Mouse (Mus musculus) 416B (cell line): ENCODE results near the gene Pias4.
A peak's percentile ranks its signal among the peaks of the same experiment; 100 is the strongest.

Experiments used
- DNase-seq: peaks from one replicate; pipeline ENCODE4 v3.0.0; 2011; ENCODE audit warnings: low read depth

Gene Pias4

DNA sequence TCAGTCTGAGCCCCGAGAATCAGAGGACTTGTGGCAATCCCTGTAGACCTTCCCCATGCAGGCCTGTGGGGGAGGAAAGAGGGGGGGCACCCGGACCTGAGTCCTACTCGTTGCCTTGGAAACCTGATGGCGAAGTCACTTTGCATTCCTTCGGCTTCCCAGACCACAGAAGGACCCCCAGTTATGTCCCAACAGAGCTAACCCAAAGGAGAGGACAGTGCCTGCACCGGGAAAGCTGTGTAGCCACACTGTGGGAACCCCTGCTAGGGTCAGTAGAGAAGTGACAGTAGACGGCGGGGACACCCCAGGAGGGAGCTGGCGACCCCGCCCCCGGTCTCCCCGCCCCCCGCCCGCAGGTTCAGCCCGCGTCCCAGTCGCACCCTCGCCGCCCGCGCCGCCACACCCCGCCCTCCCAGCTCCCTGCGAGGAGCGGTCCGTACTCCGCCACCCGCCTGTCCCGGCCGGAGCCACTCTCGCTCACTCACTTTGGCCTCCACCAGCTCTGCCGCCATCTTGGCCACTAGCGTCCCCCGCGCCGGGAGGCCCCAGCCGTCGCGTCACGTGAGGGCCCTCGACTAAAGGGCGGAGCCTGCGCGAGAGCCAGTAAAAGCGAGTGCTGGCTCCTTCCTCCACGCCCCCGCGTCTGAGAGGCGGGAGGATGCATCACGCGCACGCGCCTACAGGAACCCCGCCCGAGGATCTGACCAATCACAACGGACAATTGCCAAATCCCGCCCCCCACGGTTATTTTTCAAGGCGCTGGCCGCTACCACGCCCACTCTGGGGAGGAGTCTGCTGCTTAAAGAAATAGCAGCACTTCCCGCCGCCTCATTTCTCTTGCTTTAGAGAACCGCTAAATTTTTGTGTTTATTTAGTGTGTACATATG, at the start of gene Pias4:
Gene Pias4, minus strand, starts transcription at position 724 of the 887 bp plus-strand sequence.
- peak; percentile 100 for DNase-seq

DNA sequence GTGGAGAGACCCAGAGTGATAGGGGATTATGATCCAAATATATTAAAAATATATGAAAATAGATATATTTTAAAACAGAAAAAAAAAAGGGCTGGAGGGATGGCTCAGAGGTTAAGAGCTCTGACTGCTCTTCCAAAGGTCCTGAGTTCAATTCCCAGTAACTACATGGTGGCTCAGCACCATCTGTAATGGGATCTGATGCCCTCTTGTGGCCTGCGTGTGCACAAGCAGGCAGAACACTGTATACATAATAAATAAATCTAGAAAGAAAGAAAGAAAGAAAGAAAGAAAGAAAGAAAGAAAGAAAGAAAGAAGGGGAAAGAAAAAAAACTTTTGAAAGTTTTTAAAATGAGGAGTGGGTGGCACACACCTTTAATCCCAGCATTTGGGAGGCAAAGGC, 49.5 kb upstream of the Pias4 start:
- DNase-seq: peak; percentile 49

DNA sequence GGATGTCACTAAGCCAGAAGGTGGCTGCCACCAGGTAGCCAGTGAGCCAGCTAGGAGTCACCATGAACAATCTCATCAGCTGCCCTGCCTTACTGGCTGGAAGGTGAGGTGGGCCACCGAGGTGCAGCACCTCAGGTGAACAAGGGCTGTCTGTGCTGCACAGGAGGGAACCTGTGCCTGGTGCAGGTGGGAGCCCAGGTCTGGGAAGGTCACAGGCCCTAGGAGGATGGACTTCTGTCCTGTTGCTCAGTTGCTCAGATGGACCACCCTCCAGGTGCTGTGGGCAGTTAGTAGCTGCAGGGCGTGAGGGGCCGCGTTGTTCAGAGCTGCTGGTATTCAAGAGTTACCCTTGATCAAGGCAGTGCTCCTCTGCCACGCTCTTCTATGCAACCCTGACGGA, 49.1 kb upstream of the Pias4 start:
- DNase-seq: no peak

DNA sequence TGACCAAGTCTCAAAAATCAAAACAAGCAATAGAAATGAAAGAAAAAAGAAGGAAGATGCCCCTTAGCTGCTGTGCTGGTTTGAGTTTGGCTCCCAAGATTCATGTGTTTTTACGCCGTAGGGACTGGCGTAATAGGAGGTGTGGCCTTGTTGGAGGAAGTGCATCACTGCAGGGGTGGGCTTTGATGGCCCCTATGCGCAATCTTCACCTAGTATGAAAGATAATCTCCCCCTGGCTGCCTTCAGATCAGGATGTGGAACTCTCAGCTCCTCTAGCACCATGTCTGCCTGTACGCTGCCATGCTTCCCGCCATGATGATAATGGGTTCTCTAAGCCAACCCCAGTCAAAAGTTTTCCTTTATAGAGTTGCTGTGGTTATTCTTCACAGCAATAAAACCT, 48.5 kb upstream of the Pias4 start:
- peak; percentile 26 for DNase-seq

DNA sequence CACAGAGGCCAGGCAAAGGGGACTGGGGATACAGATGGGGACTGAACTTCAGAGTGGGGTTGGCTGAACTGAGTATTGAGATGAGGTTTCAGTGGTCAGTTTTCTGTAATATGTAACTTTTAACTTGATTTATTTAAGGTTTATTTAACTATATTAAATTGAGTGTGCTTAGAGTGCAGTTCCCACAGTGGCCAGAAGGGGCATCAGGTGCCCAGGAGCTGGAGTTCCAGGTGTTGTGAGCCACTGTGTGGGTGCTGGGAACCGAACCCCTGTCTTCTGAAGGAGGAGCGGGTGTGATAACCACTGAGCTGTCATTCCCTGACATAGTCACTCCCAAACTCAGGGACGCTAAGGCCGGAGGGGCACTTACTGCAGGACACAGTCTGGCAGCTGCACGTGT, 42.4 kb upstream of the Pias4 start:
- no peak for DNase-seq

DNA sequence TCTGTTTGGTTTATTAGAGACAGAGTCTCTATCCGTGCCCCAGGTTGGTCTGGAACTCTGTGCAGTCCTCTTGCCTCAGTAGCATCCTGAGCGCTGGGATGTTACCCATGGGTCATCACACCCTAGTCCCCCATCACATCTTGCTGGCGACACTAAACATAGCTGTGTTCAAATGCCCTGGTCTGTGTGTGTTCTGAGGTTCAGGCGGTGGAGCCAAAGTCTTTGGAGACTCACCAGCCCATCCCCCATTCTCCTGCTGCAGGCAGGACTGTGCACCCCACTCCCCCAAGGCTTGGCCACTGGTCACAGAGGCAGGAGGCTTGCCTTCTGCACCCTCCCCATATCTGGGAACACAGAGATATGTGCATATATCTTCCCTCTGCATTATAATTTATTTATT, 36.4 kb upstream of the Pias4 start:
- DNase-seq: no peak

DNA sequence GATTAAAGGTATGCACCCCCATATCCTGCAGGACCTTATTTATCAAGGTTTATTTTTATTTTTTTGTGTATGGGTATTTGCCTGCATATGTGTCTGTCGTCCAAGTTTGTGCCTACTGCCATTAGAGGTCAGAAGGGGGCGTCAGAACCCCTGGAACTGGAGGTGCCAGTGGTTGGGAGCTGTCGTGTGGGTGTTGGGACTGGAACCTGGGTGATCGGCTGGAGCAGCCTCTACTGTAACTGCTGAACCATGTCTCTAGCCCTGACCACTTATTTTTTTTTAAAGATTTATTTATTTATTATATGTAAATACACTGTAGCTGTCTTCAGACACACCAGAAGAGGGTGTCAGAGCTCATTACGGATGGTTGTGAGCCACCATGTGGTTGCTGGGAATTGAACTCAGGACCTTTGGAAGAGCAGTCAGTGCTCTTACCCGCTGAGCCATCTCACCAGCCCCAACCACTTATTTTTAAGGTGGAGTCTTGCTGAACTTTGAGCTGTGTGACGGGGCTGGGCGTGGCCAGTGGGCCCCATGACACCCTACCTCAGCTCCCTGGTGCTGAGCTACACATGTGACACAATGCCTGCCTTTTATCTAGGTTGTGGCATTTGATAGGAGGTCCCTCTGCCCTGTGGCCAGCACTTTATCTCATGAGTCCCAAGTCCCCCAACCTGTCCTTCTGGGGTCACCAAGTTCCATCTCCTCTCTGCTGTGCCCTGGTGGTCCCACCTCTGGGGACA, 35.4 kb upstream of the Pias4 start:
- no peak for DNase-seq

DNA sequence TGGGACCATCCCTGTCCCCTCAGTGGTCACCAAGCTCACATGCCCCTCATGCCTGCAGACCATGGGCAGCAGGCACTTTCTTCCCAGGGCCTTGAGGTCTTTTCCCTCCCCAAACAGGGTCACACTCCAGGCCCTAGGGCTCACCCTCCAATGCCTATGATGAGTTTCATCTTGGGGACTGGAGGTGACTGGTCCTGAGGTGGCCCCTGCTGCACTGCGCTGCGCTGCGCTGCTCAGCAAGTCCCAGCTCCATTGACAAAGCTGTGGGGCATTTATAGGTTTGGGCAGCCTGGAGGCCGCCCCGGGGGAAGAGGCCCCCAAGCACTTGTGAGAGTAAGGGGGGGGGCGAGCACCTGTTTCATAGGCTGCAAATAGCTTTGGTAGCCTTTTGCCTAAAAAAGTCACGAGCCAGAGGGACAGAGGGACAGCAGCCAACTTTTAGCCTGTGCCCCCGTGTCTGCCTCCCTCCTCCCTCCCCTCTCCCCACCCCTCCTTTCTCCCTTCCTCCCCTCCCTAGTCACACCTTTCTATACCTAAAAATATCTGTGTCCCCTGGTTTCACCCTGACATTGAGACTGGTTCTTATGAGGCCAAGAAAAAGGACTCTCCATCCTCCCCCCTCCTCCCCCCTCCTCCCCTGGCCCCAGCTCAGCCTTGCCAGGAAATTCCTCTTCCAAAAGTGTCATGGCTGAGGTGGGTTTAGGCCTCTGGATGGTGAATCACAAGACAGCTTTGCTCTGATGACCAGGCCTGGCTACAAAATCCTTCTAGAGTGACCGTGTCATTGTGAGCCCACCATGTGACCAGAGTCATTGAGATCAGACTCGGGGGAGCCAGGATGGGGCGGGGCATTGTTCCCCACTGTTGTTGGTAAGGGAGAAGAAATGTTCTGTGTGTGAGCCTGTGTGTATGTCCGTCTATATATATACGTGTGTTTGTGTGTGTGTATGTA, 34.4 kb upstream of the Pias4 start, which contains the start of gene Nmrk2:
Gene Nmrk2, minus strand, starts transcription at position 245 of the 952 bp plus-strand sequence.
- no peak for DNase-seq

DNA sequence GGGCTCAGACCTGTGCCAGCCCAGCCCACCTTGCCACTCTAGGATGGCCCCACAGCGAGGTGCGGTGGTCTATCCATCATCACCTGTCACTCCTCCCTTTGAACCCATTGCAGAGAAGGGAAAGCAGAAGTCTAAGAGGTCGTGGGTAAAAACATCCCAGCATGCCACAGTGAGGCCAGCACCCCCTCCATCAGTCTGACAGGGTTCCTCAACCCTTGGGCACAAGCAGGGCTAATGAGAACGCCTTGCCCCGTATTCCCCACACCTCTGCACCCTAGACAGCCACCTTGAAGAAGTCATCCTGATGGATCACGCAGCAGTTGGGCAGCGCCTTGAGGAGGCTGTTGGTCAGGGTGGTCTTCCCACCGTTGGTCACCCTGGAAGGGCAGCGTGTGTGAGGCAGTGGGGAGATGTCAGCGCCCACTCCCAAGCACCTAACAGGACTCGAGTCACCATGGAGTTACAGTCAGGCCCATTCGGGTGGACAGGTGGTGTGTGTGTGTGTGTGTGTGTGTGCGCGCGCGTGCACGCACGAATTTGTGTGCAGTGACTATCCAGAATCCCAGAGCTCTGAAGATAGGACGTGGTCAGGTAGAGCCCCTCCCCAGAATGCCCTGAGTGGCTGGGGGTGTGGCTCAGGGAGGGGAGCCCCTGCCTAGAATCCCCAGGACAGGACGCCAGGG, 33.0 kb upstream of the Pias4 start:
- no peak for DNase-seq

DNA sequence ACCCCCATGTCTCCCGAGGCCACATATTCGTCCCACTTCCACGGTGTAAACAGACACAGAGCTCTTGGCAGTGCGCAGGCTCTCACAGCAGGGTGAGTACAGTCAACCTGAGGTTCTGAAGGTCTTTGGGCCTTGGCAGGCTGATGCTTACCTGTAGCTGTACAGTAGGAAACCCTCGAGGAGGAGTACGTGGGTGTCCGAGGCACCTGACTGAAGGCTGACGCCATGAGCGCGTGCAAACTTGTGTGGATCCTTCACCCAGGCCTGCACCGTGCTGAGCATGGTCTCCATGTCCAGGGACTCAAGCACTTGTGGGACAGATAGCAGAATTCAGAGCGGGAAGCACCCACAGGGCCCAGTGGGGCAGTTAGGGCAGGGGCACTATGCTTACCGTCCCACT, 32.4 kb upstream of the Pias4 start:
- no peak for DNase-seq

DNA sequence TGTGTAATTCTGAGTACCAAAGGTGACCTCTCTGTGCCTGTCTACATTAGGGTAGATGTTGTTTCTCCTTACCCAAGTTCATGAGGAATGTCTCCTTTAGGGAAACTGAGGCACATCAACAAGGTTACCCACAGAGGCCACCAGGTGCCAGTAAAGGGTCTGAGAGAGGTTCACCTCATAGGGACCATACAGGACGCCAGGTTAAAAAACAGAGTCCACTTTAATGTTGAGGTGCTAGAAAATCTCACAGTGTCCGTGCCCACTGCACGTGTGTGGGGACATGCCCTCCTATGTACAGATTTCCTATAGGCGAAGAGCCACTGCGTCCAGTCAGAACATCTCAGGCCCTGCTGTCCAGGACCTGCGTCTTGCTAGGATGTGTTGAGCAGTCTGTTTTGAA, 31.3 kb upstream of the Pias4 start:
- DNase-seq: no peak

DNA sequence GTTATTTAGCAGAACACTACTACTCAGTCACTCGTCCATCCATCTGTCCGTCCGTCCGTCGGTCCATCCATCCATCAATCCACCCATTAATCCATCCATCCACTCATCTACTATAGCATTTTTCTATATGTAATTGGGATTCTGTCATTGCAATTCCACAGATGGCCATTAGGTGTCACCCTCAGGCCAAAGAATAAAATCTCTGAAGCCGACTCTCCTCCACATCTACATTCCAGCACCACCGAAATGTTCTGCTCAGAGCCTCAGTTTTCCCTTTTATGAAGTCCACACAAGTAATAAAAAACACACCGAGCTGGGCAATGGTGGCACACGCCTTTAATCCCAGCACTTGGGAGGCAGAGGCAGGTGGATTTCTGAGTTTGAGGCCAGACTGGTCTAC, 30.5 kb upstream of the Pias4 start:
- peak; percentile 75 for DNase-seq

DNA sequence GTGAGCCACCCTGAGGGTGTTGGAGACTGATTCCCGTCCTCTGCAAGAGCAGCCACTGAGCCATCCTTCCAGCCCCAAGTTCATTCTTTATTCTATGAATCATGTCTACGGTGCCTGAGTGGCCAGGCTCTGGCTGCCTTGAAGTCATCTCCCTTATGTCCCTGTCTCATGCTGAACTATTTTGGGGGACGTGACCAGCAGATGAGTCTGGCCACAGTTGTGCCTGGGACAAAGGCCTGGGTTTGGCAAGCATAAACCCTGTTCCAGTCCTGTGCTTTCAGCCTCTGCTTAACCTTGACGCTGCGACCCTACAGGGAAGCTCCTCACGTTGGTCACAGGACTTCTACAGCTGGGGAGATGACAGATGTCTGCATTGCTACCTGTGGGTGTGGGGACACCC, 29.6 kb upstream of the Pias4 start:
- DNase-seq: no peak

DNA sequence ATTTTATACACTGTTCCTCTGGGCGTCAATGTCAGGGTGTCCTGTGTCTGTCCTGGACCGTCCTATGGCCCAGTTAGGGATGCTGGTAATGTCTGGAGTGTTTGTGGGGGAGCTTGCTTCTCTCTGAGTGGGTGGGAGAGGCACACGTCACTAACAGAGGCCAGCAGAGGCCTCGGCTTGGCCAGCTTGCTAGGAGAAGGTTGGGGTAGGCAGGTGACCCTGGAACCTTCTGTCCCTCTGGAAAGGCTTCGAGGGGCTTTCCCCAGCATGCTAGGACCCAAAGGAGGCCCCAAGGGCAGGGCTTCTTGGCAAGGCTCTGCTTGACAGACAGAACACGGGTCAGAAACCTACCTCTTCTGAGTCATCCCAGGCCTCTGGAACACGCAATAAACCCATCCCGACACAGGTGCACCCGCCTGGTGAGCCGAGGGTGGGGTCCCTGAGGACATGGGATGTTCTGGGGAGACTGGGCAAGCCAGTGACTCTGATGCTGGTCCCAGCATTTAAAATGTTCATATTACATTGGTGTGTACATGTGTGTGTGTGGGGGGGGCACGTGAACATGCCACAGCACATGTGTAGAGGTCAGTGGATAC, 28.8 kb upstream of the Pias4 start:
- DNase-seq: no peak

DNA sequence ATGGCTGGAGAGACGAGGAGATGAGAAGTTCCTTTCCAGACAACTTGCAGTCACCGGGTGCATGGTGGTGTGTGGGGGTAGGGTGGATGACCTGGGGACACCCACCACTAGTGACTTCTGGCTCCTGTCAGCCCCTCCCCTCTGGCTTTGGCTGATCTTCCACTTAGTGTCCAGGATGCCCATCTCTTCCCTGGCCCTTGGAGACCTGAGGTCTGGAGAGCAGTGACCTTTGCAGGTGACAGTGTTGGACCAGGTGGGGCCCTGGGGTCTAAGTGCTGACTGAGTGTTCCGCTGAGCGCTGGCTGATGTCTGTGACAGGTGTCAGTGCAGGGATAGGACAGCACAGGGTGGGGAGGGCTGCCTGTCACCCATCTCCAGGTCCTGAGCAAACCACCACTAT, 27.6 kb upstream of the Pias4 start:
- DNase-seq: no peak

DNA sequence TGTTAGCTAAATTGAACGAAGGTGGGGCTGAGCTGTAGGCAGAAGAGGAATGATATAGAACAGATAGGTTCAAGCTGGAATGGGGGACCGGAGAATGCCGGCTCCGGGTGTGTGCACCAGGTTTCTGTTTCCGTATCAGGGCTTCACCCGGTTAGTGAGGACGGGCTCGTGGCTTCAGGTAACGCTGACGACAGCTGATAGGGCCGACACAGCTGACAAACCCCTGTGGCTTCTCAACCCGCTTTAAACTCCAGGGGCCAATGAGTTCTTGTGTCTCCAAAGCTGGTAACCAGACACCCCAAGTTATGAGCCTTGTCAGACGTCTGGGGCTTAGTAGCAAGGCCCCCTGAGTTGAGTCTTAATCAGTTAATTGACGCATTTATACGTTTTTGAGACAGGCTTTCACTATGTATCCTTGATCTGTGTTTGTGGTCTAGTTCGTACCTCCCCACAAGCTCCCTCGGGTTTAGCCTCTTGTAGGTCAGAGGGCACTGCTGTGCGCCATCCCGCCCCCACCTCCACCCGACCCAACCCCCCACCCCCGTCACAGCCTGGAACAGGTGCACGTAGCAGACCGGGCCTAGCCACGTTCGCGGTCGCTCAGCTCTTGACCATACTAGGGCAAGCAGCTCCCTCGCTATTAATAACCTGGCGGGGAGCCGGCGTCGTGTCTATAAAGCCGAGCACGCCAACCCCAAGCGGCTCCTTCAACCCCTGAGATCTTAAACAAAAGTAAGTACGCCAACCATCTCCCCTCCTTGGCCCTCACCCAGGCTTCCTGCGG, 26.5 kb upstream of the Pias4 start:
- DNase-seq: no peak

DNA sequence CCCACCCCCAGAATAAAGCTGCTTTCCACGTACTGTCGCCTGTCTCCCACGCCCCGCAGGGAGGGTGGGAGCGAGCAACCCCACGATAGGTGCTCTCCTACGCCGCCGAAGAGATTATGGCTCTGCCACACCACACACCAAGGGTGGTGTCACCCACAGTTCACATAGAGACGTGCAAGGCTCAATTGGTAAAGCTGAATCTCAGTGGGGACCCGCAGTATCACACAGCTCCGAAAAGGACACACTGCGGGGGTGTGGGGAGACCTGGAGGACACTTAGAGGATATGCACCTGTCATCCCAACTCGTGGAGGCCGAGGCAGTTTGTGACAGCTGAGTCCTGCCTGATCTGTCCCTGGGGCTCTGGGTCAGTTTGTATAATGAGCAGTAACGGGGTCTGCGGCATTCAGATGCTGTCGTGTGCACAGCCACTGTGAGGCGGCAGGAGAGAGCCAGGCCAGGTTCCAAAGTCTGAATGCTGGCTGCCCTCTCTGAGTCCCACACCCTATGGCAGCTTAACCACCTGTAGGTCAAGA, 25.3 kb upstream of the Pias4 start:
- DNase-seq: peak; percentile 45

DNA sequence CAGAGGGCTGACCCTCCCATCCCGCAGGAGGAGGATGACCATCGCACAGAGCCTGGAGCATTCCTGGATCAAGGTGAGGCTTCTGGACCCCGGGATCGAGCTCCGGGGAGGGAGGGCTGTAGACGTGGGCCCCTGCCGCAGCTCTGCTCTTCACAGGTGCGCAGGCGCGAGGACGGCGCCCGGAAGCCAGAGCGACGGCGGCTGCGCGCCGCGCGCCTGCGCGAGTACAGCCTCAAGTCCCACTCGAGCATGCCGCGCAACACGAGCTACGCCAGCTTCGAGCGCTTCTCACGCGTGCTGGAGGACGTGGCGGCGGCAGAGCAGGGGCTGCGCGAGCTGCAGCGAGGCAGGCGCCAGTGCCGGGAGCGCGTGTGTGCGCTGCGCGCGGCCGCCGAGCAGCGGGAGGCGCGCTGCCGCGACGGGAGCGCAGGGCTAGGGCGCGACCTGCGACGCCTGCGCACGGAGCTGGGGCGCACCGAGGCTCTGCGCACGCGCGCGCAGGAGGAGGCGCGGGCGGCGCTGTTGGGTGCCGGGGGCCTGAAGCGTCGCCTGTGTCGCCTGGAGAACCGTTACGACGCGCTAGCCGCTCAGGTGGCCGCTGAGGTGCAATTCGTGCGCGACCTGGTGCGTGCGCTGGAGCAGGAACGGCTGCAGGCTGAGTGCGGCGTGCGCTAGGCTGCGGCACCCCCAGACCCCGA, 24.7 kb upstream of the Pias4 start:
- peak; percentile 87 for DNase-seq

DNA sequence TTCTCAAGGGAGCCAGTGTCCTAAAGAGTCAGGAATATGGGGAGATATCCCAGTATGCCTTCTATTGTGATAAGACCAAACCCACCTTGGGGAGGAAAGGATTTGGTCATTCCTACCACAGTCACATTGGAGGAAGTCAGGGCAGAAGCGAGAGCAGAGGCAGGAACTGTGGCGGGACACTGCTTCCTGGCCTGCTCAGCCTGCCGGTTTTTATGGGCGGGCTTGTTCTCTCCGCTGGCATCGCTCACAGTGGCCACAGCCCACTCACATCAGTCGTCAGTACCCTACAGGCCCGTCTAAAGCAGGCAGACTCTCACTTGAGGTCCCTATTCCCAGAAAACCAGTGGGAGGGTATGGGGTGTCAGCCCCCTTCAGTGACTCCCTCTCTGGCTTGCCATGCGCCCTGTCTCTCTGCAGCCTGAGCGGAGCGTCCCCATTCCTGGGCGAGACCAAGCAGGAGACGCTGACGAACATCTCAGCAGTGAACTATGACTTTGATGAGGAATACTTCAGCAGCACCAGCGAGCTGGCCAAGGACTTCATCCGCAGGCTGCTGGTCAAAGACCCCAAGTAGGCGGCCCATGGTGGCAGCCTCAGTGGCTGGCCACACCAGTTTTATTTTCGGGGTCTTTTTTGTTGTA, 23.7 kb upstream of the Pias4 start:
- peak; percentile 81 for DNase-seq
